Mouse (Mus musculus) right cerebral cortex, adult 18-20 months (tissue): ENCODE results near the gene Rab39b.
A peak's percentile ranks its signal among the peaks of the same experiment; 100 is the strongest.

Experiments used
- DNase-seq: peaks from one replicate; pipeline ENCODE4 v3.0.0; 2022; ENCODE audit warnings: mixed read lengths

Gene Rab39b

DNA sequence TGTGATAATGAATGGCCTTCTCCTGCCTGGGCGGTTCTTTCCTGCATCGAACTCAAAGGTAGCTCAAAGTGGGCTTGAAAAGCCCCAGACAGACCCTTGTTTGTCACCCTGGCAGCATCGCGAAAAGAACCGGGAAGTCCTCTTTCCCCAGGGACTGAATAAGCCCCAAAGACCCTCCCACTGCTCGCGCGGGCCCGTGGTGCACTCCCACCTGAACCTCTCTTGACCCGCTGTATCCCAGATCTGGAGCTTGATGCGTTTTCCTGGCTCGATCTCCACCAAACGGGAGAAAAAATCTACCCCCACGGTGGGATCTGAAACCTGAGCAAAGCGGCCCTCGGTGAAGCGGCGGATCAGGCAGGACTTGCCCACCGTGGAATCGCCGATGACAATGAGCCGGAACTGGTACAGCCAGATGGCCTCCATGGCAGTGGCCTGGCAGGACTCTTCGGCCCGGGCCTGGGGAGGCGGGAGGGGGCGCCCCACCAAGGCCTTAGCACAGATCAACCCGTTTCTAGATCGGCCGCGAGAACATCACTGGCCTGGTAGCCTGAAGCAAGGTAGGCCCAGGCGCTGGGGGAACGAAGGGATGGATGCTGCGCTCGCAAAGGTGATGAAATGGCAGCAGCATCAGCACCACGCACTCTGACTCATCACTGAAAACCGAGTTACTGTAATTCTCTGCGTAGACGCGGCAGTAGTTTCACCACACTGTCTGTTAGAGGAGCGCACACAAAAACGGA lies at the start of gene Rab39b:
Gene Rab39b (minus strand): TSS at position 650 of the 743 bp plus-strand sequence.
- DNase-seq: peak; percentile 73

DNA sequence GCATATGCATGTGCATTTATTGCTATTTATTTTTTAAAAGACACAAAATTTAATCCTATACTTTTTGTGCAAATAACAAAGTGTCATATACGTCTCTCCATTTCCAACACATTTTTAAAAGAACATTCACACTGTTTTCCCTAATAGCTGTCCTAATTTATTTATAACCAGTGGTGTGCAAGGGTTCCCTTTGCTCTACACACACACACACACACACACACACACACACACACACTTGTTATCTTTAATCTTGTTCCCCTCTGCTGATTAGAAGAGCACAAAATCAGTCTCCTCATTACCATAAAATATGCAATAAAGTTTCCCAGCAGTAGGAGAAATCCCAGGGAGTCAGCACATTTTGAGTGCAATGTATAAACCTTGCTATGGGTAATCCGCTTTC lies 508 bp upstream of the Rab39b start:
- no peak for DNase-seq
